Mouse (Mus musculus): ENCODE data around the gene Rnaseh2a. TPM values are rescaled to one million over a fixed set of nuclear protein-coding genes. Genes with fewer than 3 reads are reported as not detected.

The Rnaseh2a gene
- polyA plus RNA-seq, 1 experiment: 27.9 TPM

DNA sequence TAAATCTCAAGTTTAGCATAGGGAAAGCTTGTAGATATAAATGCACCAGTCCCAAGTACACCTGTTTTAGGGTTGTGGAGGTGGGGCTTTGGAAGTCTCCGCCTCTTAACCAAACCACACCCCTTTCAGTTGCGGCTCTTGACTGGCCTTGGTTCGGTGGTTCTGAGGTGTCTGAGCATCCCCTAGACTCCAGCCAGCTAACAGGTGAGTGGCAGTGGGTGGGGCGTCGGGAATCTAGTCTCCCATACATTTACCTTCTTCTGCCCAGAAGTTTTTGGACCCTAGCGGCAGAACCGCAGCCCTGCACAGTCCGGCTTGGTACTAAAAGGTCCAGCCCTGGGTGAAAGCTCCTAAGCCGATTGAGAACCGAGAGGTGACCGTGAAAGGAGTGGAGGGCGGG is 19.8 kb downstream of the Rnaseh2a start:
- no peaks in the 10 kb centered on the region for H3K4me1 ChIP-seq (ENCODE audit: control insufficient read depth, insufficient read depth, low read length)
- no peak overlapping the region for H3K4me3 ChIP-seq (ENCODE audit: insufficient read depth, low read length)
- H3K27ac ChIP-seq (ENCODE audit: insufficient read depth, low read length): no peak overlapping the region
- TF ChIP-seq POLR2A (IDR thresholded peaks at IDR 0.05; ENCODE audit: low read depth, low read length) (no peak), CTCF (IDR thresholded peaks at IDR 0.05; ENCODE audit: borderline replicate concordance, insufficient read depth, low read length) (no peak)

DNA sequence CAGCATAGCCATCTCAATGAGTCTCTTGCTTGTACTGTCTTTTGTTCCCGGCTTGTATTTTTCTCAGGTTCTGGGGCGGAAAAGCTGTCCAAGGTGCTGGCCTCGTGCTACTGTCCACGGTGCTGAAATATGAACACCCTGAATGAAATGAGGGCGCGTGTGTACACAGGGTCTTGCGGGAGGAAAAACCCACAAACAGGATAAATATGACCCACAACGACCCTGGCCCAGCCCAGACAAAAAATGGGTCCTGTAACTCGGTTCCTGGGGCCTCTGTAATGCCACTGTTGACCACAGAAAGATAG is 22.4 kb downstream of the Rnaseh2a start:
- no peak overlapping the region for H3K27ac ChIP-seq (ENCODE audit: insufficient read depth, low read length)
- no peak overlapping the region for H3K4me3 ChIP-seq (ENCODE audit: insufficient read depth, low read length)
- no peaks in the 10 kb centered on the region for H3K4me1 ChIP-seq (ENCODE audit: control insufficient read depth, insufficient read depth, low read length)
- TF ChIP-seq POLR2A (IDR thresholded peaks at IDR 0.05; ENCODE audit: low read depth, low read length) (no peak), CTCF (IDR thresholded peaks at IDR 0.05; ENCODE audit: borderline replicate concordance, insufficient read depth, low read length) (peak; percentile 1; the same call in 1 of the 2 replicates)

DNA sequence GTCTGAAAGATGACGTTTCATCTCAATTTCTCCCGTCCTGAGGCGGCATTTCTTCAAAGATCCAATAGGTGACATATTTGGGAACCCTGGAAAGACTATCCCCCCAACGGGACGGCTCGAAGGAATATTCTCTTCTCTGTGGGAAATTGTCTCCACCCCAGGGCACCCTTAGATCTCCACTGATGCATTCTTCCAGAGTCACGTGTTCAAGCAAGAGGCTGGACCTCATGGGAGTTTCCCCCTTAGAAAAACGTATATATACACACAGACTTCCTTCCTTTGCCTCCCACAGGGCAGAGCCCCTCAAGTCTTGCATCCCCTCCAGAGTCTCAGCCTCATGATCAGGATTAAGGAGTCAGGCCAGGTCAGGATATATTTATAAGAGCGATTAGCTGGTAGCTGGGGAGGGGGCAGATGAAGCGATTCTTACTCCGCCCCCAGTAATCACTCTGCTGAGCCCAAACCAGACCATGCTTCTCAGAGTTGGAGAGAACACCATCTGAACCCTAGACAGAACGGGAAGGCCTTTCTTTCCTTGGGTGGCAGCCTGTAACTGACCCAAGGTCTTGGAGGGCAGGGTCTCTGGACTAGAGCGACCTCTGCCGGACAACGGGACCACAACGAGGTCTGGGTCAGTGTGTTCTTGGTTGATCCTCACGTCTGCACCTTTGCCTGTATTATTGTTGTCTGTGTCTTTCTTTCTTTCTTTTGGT is 22.9 kb downstream of the Rnaseh2a start, which contains the start of gene Rtbdn:
Gene Rtbdn, plus strand, starts transcription at position 464 of the 713 bp plus-strand sequence.
- Histone ChIP-seq H3K27ac (ENCODE audit: insufficient read depth, low read length) (no peak within 1 kb of the TSS), H3K4me3 (ENCODE audit: insufficient read depth, low read length) (peak within 1 kb of the TSS; percentile 14; the same call in 1 of the 2 replicates), H3K4me1 (ENCODE audit: control insufficient read depth, insufficient read depth, low read length) (no peaks in the 10 kb centered on the region)
- TF ChIP-seq CTCF (IDR thresholded peaks at IDR 0.05; ENCODE audit: borderline replicate concordance, insufficient read depth, low read length) (peak; percentile 35; the same call in 1 of the 2 replicates), POLR2A (IDR thresholded peaks at IDR 0.05; ENCODE audit: low read depth, low read length) (no peak)

DNA sequence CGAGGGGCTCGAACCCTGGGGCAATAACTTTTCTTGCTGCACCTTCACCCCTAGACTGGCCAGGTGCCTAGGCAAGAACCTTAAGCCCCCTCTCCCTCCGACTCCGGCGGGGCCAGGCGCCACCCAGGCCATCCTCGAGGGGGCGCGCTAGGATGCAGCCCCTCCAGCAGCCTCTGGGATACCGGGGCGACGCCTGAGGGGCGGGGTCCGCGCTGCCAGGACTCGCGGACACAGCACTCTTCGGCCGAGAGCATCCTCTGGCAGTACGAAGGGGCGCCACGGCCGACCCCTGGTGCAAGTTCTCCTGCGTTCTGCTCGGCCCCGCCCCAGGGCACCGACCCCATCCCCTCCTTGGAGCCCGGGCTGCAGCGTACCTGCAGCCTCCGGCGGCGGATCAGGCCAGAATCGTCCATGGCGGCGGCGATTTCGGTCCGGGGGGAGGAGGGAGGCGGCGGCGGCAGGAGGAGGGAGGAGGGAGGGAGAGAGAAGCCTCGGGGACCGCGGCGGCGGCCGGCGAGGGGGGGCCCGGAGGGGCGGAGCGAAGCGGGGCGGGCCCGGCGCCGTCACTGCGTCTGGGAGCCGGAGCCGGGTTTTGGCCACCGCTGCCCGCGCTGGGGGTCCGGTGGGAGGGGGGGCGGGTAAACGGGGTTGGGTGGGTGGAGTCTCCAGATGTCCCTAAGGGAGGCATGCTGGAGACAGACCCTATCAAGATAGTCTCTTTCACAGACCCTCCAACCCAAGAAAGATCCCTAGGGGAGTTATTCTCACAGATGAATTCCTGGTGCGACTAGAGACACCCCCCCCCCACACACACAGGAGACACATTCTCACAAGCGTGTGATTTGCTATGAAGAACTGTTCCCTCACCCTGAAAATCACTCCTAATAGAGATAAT is 23.7 kb downstream of the Rnaseh2a start:
- TF ChIP-seq POLR2A (IDR thresholded peaks at IDR 0.05; ENCODE audit: low read depth, low read length) (no peak), CTCF (IDR thresholded peaks at IDR 0.05; ENCODE audit: borderline replicate concordance, insufficient read depth, low read length) (no peak)
- H3K4me3 ChIP-seq (ENCODE audit: insufficient read depth, low read length): peak overlapping the region; percentile 14; the same call in 1 of the 2 replicates
- H3K4me1 ChIP-seq (ENCODE audit: control insufficient read depth, insufficient read depth, low read length): no peaks in the 10 kb centered on the region
- no peak overlapping the region for H3K27ac ChIP-seq (ENCODE audit: insufficient read depth, low read length)

DNA sequence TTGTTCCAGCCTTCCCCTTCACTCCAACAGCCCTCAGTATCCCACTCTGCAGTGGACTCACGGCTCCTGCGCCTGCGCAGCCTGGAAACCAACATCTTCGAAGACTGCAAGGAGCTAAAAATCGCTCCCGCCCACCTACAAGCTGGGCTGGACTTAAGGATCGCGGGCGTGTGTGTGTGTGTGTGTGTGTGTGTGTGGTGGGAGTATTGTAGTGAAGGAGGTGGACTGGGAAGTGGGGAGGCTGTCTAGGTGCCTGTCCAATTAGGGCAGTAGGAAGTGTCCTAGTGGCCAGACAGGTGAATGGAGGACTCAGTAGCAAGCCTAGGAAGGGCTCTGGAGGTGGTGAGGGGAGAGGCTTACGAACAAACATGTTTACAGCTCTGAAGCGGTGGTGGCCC is 24.3 kb downstream of the Rnaseh2a start:
- no peaks in the 10 kb centered on the region for H3K4me1 ChIP-seq (ENCODE audit: control insufficient read depth, insufficient read depth, low read length)
- no peak overlapping the region for H3K4me3 ChIP-seq (ENCODE audit: insufficient read depth, low read length)
- TF ChIP-seq POLR2A (IDR thresholded peaks at IDR 0.05; ENCODE audit: low read depth, low read length): no peak
- TF ChIP-seq CTCF (IDR thresholded peaks at IDR 0.05; ENCODE audit: borderline replicate concordance, insufficient read depth, low read length): no peak
- no peak overlapping the region for H3K27ac ChIP-seq (ENCODE audit: insufficient read depth, low read length)

DNA sequence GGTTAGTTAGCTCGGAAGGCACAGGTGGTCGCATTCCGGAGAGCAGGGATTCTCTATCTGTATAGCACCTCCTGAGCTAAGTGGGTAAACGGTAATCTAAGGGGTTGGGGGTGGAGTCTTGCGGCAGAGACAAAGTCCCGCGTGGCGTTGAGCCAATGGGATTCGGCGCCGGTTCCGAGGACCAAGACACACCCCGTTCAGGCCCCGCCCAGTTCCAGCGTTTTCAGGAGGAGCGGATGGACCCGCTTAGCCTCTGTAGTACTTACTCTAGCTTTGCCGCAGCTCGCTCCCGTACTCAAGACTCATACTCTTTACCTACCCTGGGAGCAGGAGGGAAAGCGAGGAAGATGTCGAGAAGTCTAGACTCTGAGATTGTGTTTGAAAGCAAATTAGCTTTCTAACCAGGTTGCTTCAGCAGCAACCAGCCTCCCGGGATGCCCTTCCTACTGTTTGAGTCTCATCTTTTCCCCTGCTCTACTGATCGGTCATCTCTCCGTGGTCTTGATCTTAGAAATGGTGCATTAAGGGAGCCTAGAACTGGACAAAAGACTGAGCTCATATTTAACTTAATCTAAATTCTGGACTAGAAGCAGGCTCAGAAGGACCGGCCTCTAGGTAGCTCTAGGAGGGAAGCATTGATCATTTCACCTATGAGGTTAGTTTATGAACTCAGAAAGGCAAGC is 24.9 kb downstream of the Rnaseh2a start:
- Histone ChIP-seq H3K4me1 (ENCODE audit: control insufficient read depth, insufficient read depth, low read length) (no peaks in the 10 kb centered on the region), H3K27ac (ENCODE audit: insufficient read depth, low read length) (no peak overlapping the region), H3K4me3 (ENCODE audit: insufficient read depth, low read length) (no peak overlapping the region)
- TF ChIP-seq CTCF (IDR thresholded peaks at IDR 0.05; ENCODE audit: borderline replicate concordance, insufficient read depth, low read length) (no peak), POLR2A (IDR thresholded peaks at IDR 0.05; ENCODE audit: low read depth, low read length) (no peak)

DNA sequence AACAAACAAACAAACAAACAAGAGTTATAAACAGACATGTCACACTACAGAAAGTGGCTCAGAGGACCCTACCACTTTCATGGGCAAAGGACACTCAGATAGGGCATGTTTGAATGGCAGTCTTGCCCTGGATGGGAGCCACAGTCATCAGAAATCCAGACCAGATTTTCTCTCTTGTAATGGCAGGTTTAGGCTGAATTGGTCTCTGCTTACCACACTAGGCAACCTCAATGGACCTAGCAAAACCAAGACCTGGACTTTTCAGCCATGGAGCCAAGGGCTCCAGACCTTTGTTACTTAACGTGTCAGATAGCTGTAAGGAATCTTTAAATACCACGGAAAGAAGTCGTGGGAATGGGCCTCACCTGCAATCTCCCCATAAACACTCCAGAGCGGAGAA is 25.9 kb downstream of the Rnaseh2a start:
- H3K4me1 ChIP-seq (ENCODE audit: control insufficient read depth, insufficient read depth, low read length): no peaks in the 10 kb centered on the region
- H3K27ac ChIP-seq (ENCODE audit: insufficient read depth, low read length): no peak overlapping the region
- H3K4me3 ChIP-seq (ENCODE audit: insufficient read depth, low read length): no peak overlapping the region
- no peak for TF ChIP-seq CTCF (IDR thresholded peaks at IDR 0.05; ENCODE audit: borderline replicate concordance, insufficient read depth, low read length)
- TF ChIP-seq POLR2A (IDR thresholded peaks at IDR 0.05; ENCODE audit: low read depth, low read length): no peak

DNA sequence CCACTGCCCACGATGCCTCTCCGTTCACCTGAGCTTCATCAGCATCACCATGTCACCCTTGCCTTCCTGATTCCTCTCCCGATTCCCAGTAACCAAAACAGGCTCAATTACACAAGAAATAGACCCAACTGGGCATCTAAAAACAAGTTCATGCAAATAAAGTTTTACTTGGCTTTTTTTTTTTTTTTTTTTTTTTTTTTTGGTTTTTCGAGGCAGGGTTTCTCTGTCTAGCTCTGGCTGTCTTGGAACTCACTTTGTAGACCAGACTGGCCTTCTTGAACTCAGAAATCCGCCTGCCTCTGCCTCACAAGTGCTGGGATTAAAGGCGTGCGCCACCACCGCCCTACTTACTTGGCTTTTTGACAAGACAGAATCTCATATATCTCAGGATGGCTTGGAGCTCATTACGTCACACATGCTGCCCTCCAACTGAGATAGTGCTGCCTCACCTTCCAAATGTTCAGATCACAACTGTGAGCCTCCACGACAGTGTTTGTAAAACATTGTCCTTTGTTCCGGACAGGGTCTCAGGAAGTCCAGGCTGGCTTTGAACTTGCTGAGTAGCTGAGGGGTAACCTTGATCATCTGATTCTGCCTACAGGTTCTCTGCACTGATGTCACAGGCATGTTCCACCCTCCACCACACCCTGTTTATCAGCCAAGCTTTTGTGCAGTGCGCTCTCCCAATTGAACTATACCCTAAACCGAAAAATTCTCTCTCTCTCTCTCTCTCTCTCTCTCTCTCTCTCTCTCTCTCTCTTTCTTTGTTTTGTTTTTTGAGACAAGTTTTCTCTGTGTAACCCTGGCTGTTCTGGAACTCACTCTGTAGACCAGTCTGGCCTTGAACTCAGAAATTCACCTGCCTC is 31.7 kb downstream of the Rnaseh2a start:
- TF ChIP-seq POLR2A (IDR thresholded peaks at IDR 0.05; ENCODE audit: low read depth, low read length) (no peak), CTCF (IDR thresholded peaks at IDR 0.05; ENCODE audit: borderline replicate concordance, insufficient read depth, low read length) (no peak)
- Histone ChIP-seq H3K4me3 (ENCODE audit: insufficient read depth, low read length) (no peak overlapping the region), H3K27ac (ENCODE audit: insufficient read depth, low read length) (no peak overlapping the region), H3K4me1 (ENCODE audit: control insufficient read depth, insufficient read depth, low read length) (0 out of 2 replicates have a peak, but pooled peaks cover 3% of the 10 kb centered on the region)

All from embryonic fibroblast, embryonic 13.5 days (primary cell).